ENCODE assay signal across 15 mouse cellular contexts in the genomic region with DNA sequence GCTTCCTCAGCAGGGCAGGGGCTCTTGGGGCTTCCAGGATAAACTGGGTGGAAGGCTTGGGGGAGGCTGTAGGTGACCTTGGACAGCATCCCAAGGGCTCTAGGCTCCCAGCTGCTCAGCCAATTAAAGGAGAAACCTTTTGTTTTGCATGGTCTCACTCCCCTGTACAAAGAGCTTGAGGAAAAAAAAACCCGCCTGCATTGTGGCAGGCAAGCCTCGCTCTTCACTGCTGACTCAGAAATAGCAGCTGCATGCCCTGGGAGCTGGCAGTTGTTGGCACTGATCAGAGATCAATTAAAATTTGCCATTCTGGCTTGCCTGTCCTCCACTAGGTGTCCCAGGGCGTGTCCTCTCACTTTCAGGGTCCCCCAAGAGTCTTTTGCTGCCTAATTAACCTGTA.
DNase-seq lines count a peak whose midpoint lies in the region; ATAC-seq and TF ChIP-seq lines count a peak whose summit lies in the region.
"Had no signal": no experiment of that assay in that cellular context is flagged by ENCODE, and none has a peak within 500 bp of the region (broad histone marks: within the 10 kb centered on the region; RNA-seq: fewer than 3 reads in every experiment).

No protein-coding gene starts in this region.

- no peaks in the 10 kb centered on the region for H3K36me3 ChIP-seq in hindbrain, embryonic 11.5 days (ENCODE audit: control insufficient read depth, insufficient read depth, low read length)
- H3K36me3 ChIP-seq in myocyte (ENCODE audit: control insufficient read depth, insufficient read depth): no peaks in the 10 kb centered on the region
- H3K36me3 ChIP-seq: limb, embryonic 12.5 days; stomach, embryonic 15.5 days had no signal

- peaks cover 13% of the 10 kb centered on the region for H3K4me1 ChIP-seq in hindbrain, embryonic 11.5 days (replicated peaks; ENCODE audit: control insufficient read depth, insufficient read depth, low read length)

- H3K27ac ChIP-seq in hindbrain, embryonic 11.5 days (ENCODE audit: low read depth, low read length): 0 out of 2 replicates have a peak overlapping the region, but pooled peaks have one; percentile 4
- H3K27ac ChIP-seq: limb, embryonic 12.5 days; stomach, embryonic 15.5 days had no signal

- no peak for TF ChIP-seq POLR2A in myocyte (IDR thresholded peaks at IDR 0.05; ENCODE audit: insufficient read length, low read depth)

- no peaks in the 10 kb centered on the region for H3K9me3 ChIP-seq in hindbrain, embryonic 11.5 days (ENCODE audit: control insufficient read depth, low read length)
- H3K9me3 ChIP-seq: limb, embryonic 12.5 days; stomach, embryonic 15.5 days had no signal

- no peak overlapping the region for H3K9ac ChIP-seq in hindbrain, embryonic 11.5 days (ENCODE audit: low read depth, low read length)
- H3K9ac ChIP-seq: limb, embryonic 12.5 days; stomach, embryonic 15.5 days had no signal

- H3K79me2 ChIP-seq in myocyte (ENCODE audit: control insufficient read depth, insufficient read depth): no peaks in the 10 kb centered on the region

- H3K4me2 ChIP-seq in hindbrain, embryonic 11.5 days (replicated peaks; ENCODE audit: low read depth, low read length): no peak overlapping the region
- peak overlapping the region; percentile 68 for H3K4me2 ChIP-seq in myocyte (ENCODE audit: low read depth)
- H3K4me2 ChIP-seq: limb, embryonic 12.5 days; stomach, embryonic 15.5 days had no signal

- ATAC-seq in hindbrain, embryonic 11.5 days (ENCODE audit: low FRiP score): no peak
- ATAC-seq: lung, postnatal 0 days had no signal

- DNase-seq in embryo, embryonic 10.5 days (ENCODE audit: low spot score): peak; percentile 38
- DNase-seq in embryo, embryonic 9.5 days (ENCODE audit: extremely low spot score): no peak
- DNase-seq in ZHBTc4 (ENCODE audit: low read depth, low spot score): peak; percentile 71
- DNase-seq in hindbrain, embryonic 11.5 days (ENCODE audit: low spot score): no peak
- DNase-seq in frontal cortex, adult 2 months (ENCODE audit: extremely low spot score in 1 of 2, low spot score in 1 of 2): no peak
- DNase-seq in heart, postnatal 4 days: no peak
- no peak for DNase-seq in kidney, postnatal 4 days
- DNase-seq: cerebellum, adult 9-10 months; gastrocnemius, postnatal 36 days; kidney, adult 18-20 months; right cerebral cortex, postnatal 14 days had no signal

- 34% methylated on average over 3 of the region's 3 CpGs for WGBS in hindbrain, embryonic 11.5 days

- no peaks in the 10 kb centered on the region for H3K27me3 ChIP-seq in hindbrain, embryonic 11.5 days (ENCODE audit: control insufficient read depth, insufficient read depth, low read length)
- no peaks in the 10 kb centered on the region for H3K27me3 ChIP-seq in myocyte (ENCODE audit: control insufficient read depth, insufficient read depth, insufficient read length)
- H3K27me3 ChIP-seq: limb, embryonic 12.5 days; stomach, embryonic 15.5 days had no signal

- H3ac ChIP-seq in myocyte (ENCODE audit: control insufficient read depth, insufficient read length): no peak overlapping the region

- no peak overlapping the region for H3K4me3 ChIP-seq in hindbrain, embryonic 11.5 days (ENCODE audit: low read depth, low read length)
- H3K4me3 ChIP-seq in myocyte: no peak overlapping the region
- H3K4me3 ChIP-seq: limb, embryonic 12.5 days; stomach, embryonic 15.5 days had no signal

TF ChIP-seq in myocyte, 11 proteins besides CTCF, POLR2A, EP300 and RAD21:
- TF ChIP-seq MYOD1 (IDR thresholded peaks at IDR 0.05; ENCODE audit: control insufficient read depth in 1 of 3, insufficient read length in 2 of 3, low read depth in 2 of 3) (peak in 2 of 3 experiments; percentile 70 to 77), MAX (IDR thresholded peaks at IDR 0.05; ENCODE audit: low read depth) (no peak), MYOG (IDR thresholded peaks at IDR 0.05; ENCODE audit: control insufficient read depth in 1 of 3, insufficient read depth in 1 of 3, insufficient read length in 2 of 3, low read depth in 2 of 3) (peak in 1 of 3 experiments; percentile 68), USF1 (IDR thresholded peaks at IDR 0.05; ENCODE audit: low read depth) (no peak), SRF (IDR thresholded peaks at IDR 0.05; ENCODE audit: control insufficient read depth, insufficient read length, low read depth) (no peak), TCF12 (IDR thresholded peaks at IDR 0.05; ENCODE audit: insufficient read depth, poor library complexity, severe bottlenecking) (no peak)

Comparison
In these comparisons a context has a peak if more than half of its experiments do, and no peak if none do; other contexts are left out.
1. DNase-seq: peak in embryo, embryonic 10.5 days (single experiment) and ZHBTc4 (single experiment); none in embryo, embryonic 9.5 days (single experiment), hindbrain, embryonic 11.5 days (single experiment), frontal cortex, adult 2 months (0 of 2), heart, postnatal 4 days (single experiment) and kidney, postnatal 4 days (0 of 2).